Mouse (Mus musculus): Measurements from ENCODE around the gene C1qtnf1. TPM values are rescaled to one million over a fixed set of nuclear protein-coding genes. Genes with fewer than 3 reads are reported as not detected.
A peak's percentile ranks its signal among the peaks of the same experiment; 100 is the strongest.

The C1qtnf1 gene
- polyA plus RNA-seq, 1 experiment from 2014 or later = 1.2 TPM

GRCm38 (mm10) chr11:118418442-118418833 is 9.6 kb upstream of the C1qtnf1 start:
- Histone ChIP-seq H3K79me2 (ENCODE audit: inconsistent target) (peaks cover 52% of the 10 kb centered on the region), H3K36me3 (ENCODE audit: inconsistent target) (peaks cover 23% of the 10 kb centered on the region; the same call in 1 of the 2 replicates), H3K4me3 (ENCODE audit: inconsistent target) (peak overlapping the region; percentile 85), H3K27ac (peak overlapping the region; percentile 63)
- 1% methylated on average over 10 of the region's 12 CpGs for WGBS (ENCODE audit: missing documents)

GRCm38 (mm10) chr11:118418834-118419504 is 9.0 kb upstream of the C1qtnf1 start, which contains the start of gene Cant1:
Gene Cant1 (minus strand): TSS chr11:118419086.
- WGBS (ENCODE audit: missing documents) = under 1% methylated on average over 50 of the region's 50 CpGs
- H3K4me3 ChIP-seq (ENCODE audit: inconsistent target) = peak within 1 kb of the TSS; percentile 85
- peaks cover 47% of the 10 kb centered on the region for H3K79me2 ChIP-seq (ENCODE audit: inconsistent target)
- peak within 1 kb of the TSS; percentile 63 for H3K27ac ChIP-seq
- peaks cover 21% of the 10 kb centered on the region; the same call in 1 of the 2 replicates for H3K36me3 ChIP-seq (ENCODE audit: inconsistent target)

GRCm38 (mm10) chr11:118420261-118420660 is 7.7 kb upstream of the C1qtnf1 start:
- H3K79me2 ChIP-seq (ENCODE audit: inconsistent target) = peaks cover 34% of the 10 kb centered on the region
- 67% methylated on average over 7 of the region's 7 CpGs for whole genome bisulfite sequencing (ENCODE audit: missing documents)
- peaks cover 9% of the 10 kb centered on the region; the same call in 1 of the 2 replicates for H3K36me3 ChIP-seq (ENCODE audit: inconsistent target)
- no peak overlapping the region for H3K4me3 ChIP-seq (ENCODE audit: inconsistent target)
- H3K27ac ChIP-seq = no peak overlapping the region

- no peak overlapping the region for H3K4me3 ChIP-seq (ENCODE audit: inconsistent target)
- H3K27ac ChIP-seq = peak overlapping the region; percentile 7; the same call in 1 of the 2 replicates
- peaks cover 3% of the 10 kb centered on the region; the same call in 1 of the 2 replicates for H3K79me2 ChIP-seq (ENCODE audit: inconsistent target)
- no peaks in the 10 kb centered on the region for H3K36me3 ChIP-seq (ENCODE audit: inconsistent target)
- WGBS (ENCODE audit: missing documents) = 13% methylated on average over 18 of the region's 18 CpGs
Observed at GRCm38 (mm10) chr11:118423266-118423971, 4.6 kb upstream of the C1qtnf1 start.

GRCm38 (mm10) chr11:118424621-118425335 is 3.2 kb upstream of the C1qtnf1 start:
- H3K79me2 ChIP-seq (ENCODE audit: inconsistent target) = no peaks in the 10 kb centered on the region
- whole genome bisulfite sequencing (ENCODE audit: missing documents) = 54% methylated on average over 13 of the region's 13 CpGs
- H3K4me3 ChIP-seq (ENCODE audit: inconsistent target) = no peak overlapping the region
- H3K36me3 ChIP-seq (ENCODE audit: inconsistent target) = no peaks in the 10 kb centered on the region
- H3K27ac ChIP-seq = peak overlapping the region; percentile 42

GRCm38 (mm10) chr11:118426765-118427164 is 1.2 kb upstream of the C1qtnf1 start:
- H3K36me3 ChIP-seq (ENCODE audit: inconsistent target) = no peaks in the 10 kb centered on the region
- H3K4me3 ChIP-seq (ENCODE audit: inconsistent target) = no peak overlapping the region
- no peak overlapping the region for H3K27ac ChIP-seq
- no peaks in the 10 kb centered on the region for H3K79me2 ChIP-seq (ENCODE audit: inconsistent target)
- 77% methylated on average over 5 of the region's 5 CpGs for WGBS (ENCODE audit: missing documents)

GRCm38 (mm10) chr11:118427266-118427779 is 680 bp upstream of the C1qtnf1 start:
- Histone ChIP-seq H3K27ac (no peak overlapping the region), H3K4me3 (ENCODE audit: inconsistent target) (no peak overlapping the region), H3K79me2 (ENCODE audit: inconsistent target) (no peaks in the 10 kb centered on the region), H3K36me3 (ENCODE audit: inconsistent target) (no peaks in the 10 kb centered on the region)
- 53% methylated on average over 3 of the region's 3 CpGs for WGBS (ENCODE audit: missing documents)

GRCm38 (mm10) chr11:118428460-118428868 is 461 bp downstream of the C1qtnf1 start:
- Histone ChIP-seq H3K27ac (no peak overlapping the region), H3K79me2 (ENCODE audit: inconsistent target) (no peaks in the 10 kb centered on the region), H3K36me3 (ENCODE audit: inconsistent target) (no peaks in the 10 kb centered on the region), H3K4me3 (ENCODE audit: inconsistent target) (no peak overlapping the region)
- WGBS (ENCODE audit: missing documents) = 10% methylated on average over 9 of the region's 11 CpGs

GRCm38 (mm10) chr11:118428944-118429709 is 1.1 kb downstream of the C1qtnf1 start:
- Histone ChIP-seq H3K36me3 (ENCODE audit: inconsistent target) (no peaks in the 10 kb centered on the region), H3K27ac (no peak overlapping the region), H3K79me2 (ENCODE audit: inconsistent target) (no peaks in the 10 kb centered on the region), H3K4me3 (ENCODE audit: inconsistent target) (no peak overlapping the region)
- 81% methylated on average over 8 of the region's 8 CpGs for WGBS (ENCODE audit: missing documents)

- H3K27ac ChIP-seq = no peak overlapping the region
- H3K4me3 ChIP-seq (ENCODE audit: inconsistent target) = no peak overlapping the region
- WGBS (ENCODE audit: missing documents) = 76% methylated on average over 4 of the region's 4 CpGs
- H3K79me2 ChIP-seq (ENCODE audit: inconsistent target) = no peaks in the 10 kb centered on the region
- H3K36me3 ChIP-seq (ENCODE audit: inconsistent target) = no peaks in the 10 kb centered on the region
Observed at GRCm38 (mm10) chr11:118430291-118430885, 2.4 kb downstream of the C1qtnf1 start.

- Histone ChIP-seq H3K4me3 (ENCODE audit: inconsistent target) (no peak overlapping the region), H3K79me2 (ENCODE audit: inconsistent target) (no peaks in the 10 kb centered on the region), H3K36me3 (ENCODE audit: inconsistent target) (no peaks in the 10 kb centered on the region), H3K27ac (no peak overlapping the region)
- 91% methylated on average over 13 of the region's 16 CpGs for WGBS (ENCODE audit: missing documents)
Observed at GRCm38 (mm10) chr11:118431100-118431948, 3.3 kb downstream of the C1qtnf1 start.

- Histone ChIP-seq H3K79me2 (ENCODE audit: inconsistent target) (no peaks in the 10 kb centered on the region), H3K27ac (no peak overlapping the region), H3K4me3 (ENCODE audit: inconsistent target) (no peak overlapping the region), H3K36me3 (ENCODE audit: inconsistent target) (no peaks in the 10 kb centered on the region)
- 72% methylated on average over 10 of the region's 10 CpGs for WGBS (ENCODE audit: missing documents)
Observed at GRCm38 (mm10) chr11:118433398-118433868, 5.4 kb downstream of the C1qtnf1 start.

GRCm38 (mm10) chr11:118434093-118434492 is 6.1 kb downstream of the C1qtnf1 start:
- Histone ChIP-seq H3K4me3 (ENCODE audit: inconsistent target) (no peak overlapping the region), H3K79me2 (ENCODE audit: inconsistent target) (no peaks in the 10 kb centered on the region), H3K36me3 (ENCODE audit: inconsistent target) (no peaks in the 10 kb centered on the region), H3K27ac (no peak overlapping the region)
- WGBS (ENCODE audit: missing documents) = 77% methylated on average over 13 of the region's 13 CpGs

Data from macrophage (primary cell).